Mouse (Mus musculus) hindbrain, embryonic 12.5 days (tissue): ENCODE results near the gene Bsdc1. TPM values are rescaled to one million over a fixed set of nuclear protein-coding genes. Genes with fewer than 3 reads are reported as not detected.

Source experiments
- ATAC-seq: fragments of 200-750 bp; cut with Nextera tagmentation; 2 replicates; pipeline ENCODE4 v1.8.0; 2017; ENCODE audit warnings: moderate TSS enrichment; ENCODE audit not compliant: low FRiP score
- H3K27ac ChIP-seq: fragments of 300-500 bp; sonication (generic); 2 replicates; pipeline ENCODE4 v1.5.1; 2016; ENCODE audit warnings: mild to moderate bottlenecking
- H3K27me3 ChIP-seq: fragments of 300-500 bp; sonication (generic); 2 replicates; pipeline ENCODE4 v1.6.1; 2016; ENCODE audit warnings: mild to moderate bottlenecking
- H3K36me3 ChIP-seq: fragments of 300-500 bp; sonication (generic); 2 replicates; pipeline ENCODE4 v1.6.1; 2016; ENCODE audit warnings: mild to moderate bottlenecking
- H3K4me1 ChIP-seq: fragments of 300-500 bp; sonication (generic); 2 replicates; pipeline ENCODE4 v1.6.1; 2016
- H3K4me2 ChIP-seq: fragments of 300-500 bp; sonication (generic); replicated peaks from 2 replicates; pipeline ENCODE4 v1.6.1; 2016; ENCODE audit warnings: mild to moderate bottlenecking
- H3K4me3 ChIP-seq: fragments of 300-500 bp; sonication (generic); 2 replicates; pipeline ENCODE4 v1.5.1; 2016; ENCODE audit warnings: mild to moderate bottlenecking
- H3K9ac ChIP-seq: fragments of 300-500 bp; sonication (generic); 2 replicates; pipeline ENCODE4 v1.6.1; 2016; ENCODE audit warnings: mild to moderate bottlenecking, moderate library complexity
- H3K9me3 ChIP-seq: fragments of 300-500 bp; sonication (generic); replicated peaks from 2 replicates; pipeline ENCODE4 v1.6.1; 2016; ENCODE audit warnings: mild to moderate bottlenecking
- WGBS: fragments of 180-500 bp; shearing (Covaris S2); methylation state at CpG from one replicate; pipeline ENCODE4 v1.1.7; 2016; 5-methylcytosine and 5-hydroxymethylcytosine counted together
- polyA plus RNA-seq: library from polyadenylated mRNA; unstranded; fragments of >200 nt; fragmentation: Nextera tagmentation; extraction: Ambion mirVana; gene quantifications from 2 replicates; pipeline ENCODE4 v1.2.1, GENCODE M21; 2016

Bsdc1 gene
- polyA plus RNA-seq, 1 experiment from 2014 or later: 33.0 TPM

DNA sequence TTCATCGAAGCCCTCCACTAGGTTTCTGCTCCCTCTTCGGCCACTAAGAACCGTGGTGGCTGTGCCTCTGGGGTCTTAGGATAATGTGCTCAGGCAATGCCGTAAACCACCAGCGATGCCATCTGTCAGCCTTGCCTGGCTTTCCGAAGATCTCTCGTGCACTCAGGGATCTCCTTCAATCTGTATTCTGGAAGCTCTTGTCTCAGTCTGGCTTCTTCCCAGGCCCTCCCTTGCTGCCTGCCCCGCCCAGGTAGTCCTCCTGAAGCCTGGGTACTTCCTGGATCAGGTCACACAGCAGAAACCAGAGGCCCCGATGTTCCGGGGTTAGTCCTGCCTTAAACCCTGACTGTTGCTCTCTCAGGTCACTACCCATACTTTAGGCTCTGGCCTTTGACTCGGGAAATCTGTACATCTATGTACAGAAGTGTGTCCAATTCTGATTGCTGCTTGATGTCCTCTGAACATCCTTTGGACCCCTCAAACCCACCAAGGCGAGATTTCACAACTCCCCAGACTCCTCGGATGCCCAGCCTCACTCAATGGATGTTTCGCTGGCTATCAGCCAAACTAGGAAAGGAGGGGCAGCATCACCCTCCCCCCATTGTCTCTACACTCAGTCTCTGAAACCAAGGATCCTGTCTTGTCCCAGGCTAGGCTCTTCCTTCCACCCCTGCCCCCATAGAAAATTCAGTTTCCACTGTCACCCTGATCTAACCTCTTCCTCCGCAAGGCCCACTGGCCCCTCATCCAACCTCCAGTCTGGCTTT is 47.6 kb downstream of the Bsdc1 start:
- 66% methylated on average over 15 of the region's 15 CpGs for WGBS
- ATAC-seq: no peak
- Histone ChIP-seq H3K27me3 (no peaks in the 10 kb centered on the region), H3K9ac (no peak overlapping the region), H3K27ac (peak overlapping the region; percentile 55; the same call in 1 of the 2 replicates), H3K36me3 (no peaks in the 10 kb centered on the region), H3K4me2 (no peak overlapping the region), H3K9me3 (no peaks in the 10 kb centered on the region), H3K4me1 (peaks cover 41% of the 10 kb centered on the region), H3K4me3 (no peak overlapping the region)

DNA sequence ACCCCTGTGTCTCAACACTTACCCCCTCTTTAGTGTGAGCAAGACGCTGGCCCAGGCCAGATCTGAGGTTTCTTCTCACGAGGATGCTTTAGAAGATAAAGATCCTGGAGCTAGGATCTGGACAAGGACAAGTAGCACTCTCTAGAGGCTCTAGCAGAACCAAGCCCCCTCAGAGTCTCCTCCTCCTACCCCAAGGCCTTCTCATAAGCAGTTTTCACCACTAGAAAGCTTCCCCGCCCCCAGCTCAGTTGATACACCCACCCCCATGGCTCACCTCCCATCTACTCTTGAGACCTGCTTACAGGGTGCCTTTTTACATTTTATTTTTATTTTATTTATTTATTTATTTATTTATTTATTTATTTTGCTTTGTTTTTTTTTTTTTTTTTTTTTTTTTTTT is 48.3 kb downstream of the Bsdc1 start:
- no peak overlapping the region for H3K4me2 ChIP-seq
- no peak overlapping the region for H3K4me3 ChIP-seq
- H3K9me3 ChIP-seq: no peaks in the 10 kb centered on the region
- no peaks in the 10 kb centered on the region for H3K27me3 ChIP-seq
- H3K9ac ChIP-seq: no peak overlapping the region
- WGBS: 68% methylated on average over 3 of the region's 3 CpGs
- H3K27ac ChIP-seq: peak overlapping the region; percentile 55; the same call in 1 of the 2 replicates
- ATAC-seq: no peak
- H3K4me1 ChIP-seq: peaks cover 41% of the 10 kb centered on the region
- H3K36me3 ChIP-seq: no peaks in the 10 kb centered on the region

DNA sequence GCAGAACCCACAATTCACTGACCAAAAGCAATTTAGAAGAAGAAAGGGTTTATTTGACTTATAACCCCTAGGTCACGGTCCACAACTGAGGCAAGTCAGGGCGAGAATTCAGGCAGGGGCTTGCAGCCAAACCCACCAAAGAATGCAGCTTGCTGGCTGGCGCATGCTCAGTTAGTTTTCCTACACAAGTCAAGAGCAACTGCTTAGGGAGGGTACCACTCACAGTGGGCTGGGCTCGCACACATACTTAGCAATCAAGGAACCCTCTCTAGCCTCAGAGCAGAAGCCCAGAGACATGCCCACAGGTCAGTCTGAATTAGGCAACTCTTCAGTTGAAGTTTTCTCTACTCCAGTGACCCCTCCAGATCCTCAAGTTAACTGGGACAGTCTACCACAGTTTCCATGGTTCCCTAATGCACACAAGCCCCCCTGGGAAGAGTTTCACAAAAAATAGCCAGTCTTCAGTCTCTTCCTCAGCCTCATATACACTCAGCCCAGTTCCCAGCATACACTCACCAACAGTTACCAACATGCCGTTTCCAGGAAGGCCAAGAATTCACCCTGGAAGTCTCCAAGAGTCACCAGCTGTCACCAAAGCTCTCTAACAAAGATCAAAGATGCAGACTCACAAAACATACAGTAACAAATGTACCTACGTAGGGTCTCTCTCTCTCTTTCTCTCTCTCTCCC is 49.5 kb downstream of the Bsdc1 start:
- peaks cover 10% of the 10 kb centered on the region; the same call in 1 of the 2 replicates for H3K36me3 ChIP-seq
- peak overlapping the region; percentile 9 for H3K4me2 ChIP-seq
- H3K4me3 ChIP-seq: no peak overlapping the region
- no peaks in the 10 kb centered on the region for H3K9me3 ChIP-seq
- no peak for ATAC-seq
- peak overlapping the region; percentile 82 for H3K27ac ChIP-seq
- H3K9ac ChIP-seq: no peak overlapping the region
- WGBS: 31% methylated on average over 6 of the region's 6 CpGs
- no peaks in the 10 kb centered on the region for H3K27me3 ChIP-seq
- H3K4me1 ChIP-seq: peaks cover 52% of the 10 kb centered on the region

DNA sequence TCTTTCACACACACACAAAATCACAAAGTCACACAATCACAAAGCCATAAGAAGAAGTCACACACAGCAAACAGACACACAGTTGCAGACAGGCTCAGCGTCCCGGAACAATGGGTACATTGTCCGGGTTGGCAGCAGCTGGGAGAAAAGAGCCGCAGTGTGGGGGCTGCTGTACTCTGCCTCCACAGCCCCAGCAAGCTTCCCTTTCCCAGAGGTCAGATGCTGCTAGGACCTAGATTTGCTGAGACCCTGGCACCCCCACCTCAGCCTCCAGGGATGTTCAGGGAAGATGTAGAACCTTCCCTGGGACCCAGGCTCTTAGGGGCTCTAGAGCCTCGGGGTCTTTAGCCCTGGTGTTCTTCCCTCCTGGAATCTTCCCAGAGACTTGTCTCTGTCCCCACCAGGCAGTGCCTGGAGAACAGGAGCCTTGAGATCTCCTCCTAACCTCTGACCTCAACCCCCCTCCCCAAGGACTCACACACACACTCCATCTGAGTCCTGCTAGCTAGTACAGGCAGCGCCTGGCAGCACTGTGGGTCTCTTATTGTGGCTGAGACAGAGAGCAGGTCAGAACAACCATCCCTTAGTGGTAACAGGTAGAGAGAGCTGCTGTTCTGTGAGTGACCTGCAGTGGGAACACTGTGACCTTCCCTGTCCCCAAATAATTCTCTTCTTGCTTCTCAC is 50.2 kb downstream of the Bsdc1 start:
- H3K4me3 ChIP-seq: no peak overlapping the region
- peak overlapping the region; percentile 82 for H3K27ac ChIP-seq
- peak overlapping the region; percentile 9 for H3K4me2 ChIP-seq
- WGBS: 15% methylated on average over 6 of the region's 6 CpGs
- no peaks in the 10 kb centered on the region for H3K27me3 ChIP-seq
- ATAC-seq: no peak; the same call in 1 of the 2 replicates
- H3K4me1 ChIP-seq: peaks cover 57% of the 10 kb centered on the region
- H3K9ac ChIP-seq: 0 out of 2 replicates have a peak overlapping the region, but pooled peaks have one; percentile 15
- peaks cover 14% of the 10 kb centered on the region for H3K36me3 ChIP-seq
- no peaks in the 10 kb centered on the region for H3K9me3 ChIP-seq

DNA sequence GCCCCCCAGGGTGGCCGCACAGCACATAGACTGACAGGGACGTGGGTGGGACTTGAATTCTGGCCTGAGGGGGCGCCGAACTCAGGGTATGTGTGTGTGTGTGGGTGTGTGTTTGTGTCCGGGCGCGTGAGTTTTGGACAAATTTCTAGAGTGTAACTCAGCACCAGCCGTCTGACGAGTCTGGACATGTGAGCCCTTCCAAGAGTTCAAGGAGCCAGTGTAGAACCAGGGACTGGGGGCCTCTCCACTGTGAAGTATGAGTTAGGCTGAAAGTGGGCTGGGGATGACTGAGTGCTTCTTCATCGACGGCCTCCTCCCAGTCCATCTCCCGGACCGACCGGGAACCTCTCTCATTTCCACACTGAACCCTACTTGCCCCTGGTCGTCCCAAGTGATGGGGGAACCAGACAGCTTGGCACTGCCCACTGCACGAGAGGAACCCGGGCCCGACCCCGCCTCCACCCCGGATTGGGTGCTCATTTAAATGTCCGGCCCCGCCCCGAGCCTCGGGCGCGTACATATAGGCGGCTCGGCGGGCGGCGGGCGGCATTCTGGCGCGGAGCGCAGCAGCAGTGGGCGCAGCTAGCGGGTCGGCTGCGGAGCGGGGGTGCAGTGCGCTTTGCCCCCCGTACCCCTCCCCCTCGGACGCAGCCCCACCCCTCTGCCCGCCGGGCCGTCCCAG is 51.8 kb downstream of the Bsdc1 start, which contains the start of gene Marcksl1:
Marcksl1 (plus strand) TSS at position 496 of the 682 bp plus-strand sequence.
- peak within 1 kb of the TSS; percentile 97 for H3K4me3 ChIP-seq
- no peaks in the 10 kb centered on the region for H3K9me3 ChIP-seq
- peaks cover 28% of the 10 kb centered on the region for H3K36me3 ChIP-seq
- H3K4me1 ChIP-seq: peaks cover 60% of the 10 kb centered on the region
- peak within 1 kb of the TSS; percentile 99 for H3K27ac ChIP-seq
- WGBS: 4% methylated on average over 45 of the region's 47 CpGs
- H3K9ac ChIP-seq: peak within 1 kb of the TSS; percentile 100
- no peaks in the 10 kb centered on the region for H3K27me3 ChIP-seq
- H3K4me2 ChIP-seq: peak within 1 kb of the TSS; percentile 97
- ATAC-seq: peak; percentile 86

DNA sequence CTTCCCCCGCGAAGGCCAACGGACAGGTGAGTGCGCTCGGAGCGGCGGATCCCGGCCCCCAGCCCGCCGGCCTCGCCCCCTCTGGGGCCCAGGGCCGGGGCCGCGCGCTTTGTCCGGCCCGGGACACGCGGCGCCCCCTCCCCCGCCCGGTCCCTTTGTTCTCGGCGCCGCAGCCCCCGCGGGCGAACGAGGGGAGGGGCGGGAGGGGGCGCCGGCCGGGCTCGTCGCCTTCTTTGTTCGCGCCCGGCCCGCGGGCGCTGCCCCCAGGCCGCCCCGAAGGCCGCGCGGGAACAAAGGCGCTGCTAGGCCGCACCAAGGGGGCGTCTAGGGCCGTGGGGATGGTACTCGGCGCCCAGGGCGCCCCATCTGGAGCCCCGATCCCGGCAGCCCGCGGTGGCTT is 52.5 kb downstream of the Bsdc1 start:
- peak overlapping the region; percentile 99 for H3K27ac ChIP-seq
- peak; percentile 15 for ATAC-seq
- WGBS: under 1% methylated on average over 46 of the region's 57 CpGs
- no peaks in the 10 kb centered on the region for H3K27me3 ChIP-seq
- H3K9ac ChIP-seq: peak overlapping the region; percentile 100
- H3K36me3 ChIP-seq: peaks cover 35% of the 10 kb centered on the region
- peak overlapping the region; percentile 97 for H3K4me2 ChIP-seq
- peak overlapping the region; percentile 97 for H3K4me3 ChIP-seq
- H3K9me3 ChIP-seq: no peaks in the 10 kb centered on the region
- peaks cover 57% of the 10 kb centered on the region for H3K4me1 ChIP-seq

DNA sequence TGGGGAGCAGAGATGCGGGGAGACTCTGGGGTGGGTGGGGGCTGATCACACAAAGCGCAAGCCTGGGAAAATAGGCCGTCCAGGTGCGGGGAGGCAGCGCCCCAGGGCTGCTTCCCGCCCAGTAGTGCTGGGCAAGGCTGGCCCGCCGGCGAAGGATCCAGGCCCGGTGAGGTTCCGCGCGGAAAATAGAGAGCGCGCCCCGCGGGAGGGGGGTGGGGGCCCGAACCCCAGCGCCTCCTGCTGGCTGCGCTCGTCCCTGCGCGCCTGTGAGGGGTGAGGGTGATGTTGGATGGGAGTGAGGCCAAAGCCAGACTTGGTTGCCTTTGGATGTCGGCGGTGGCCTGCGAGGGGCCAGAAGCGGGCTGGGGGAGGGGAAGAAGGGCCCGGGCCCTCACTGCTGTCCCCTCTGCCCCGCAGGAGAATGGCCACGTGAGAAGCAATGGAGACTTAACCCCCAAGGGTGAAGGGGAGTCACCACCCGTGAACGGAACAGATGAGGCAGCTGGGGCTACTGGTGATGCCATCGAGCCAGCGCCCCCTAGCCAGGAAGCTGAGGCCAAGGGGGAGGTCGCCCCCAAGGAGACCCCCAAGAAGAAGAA is 53.0 kb downstream of the Bsdc1 start:
- Histone ChIP-seq H3K4me2 (peak overlapping the region; percentile 97), H3K36me3 (peaks cover 36% of the 10 kb centered on the region), H3K4me3 (peak overlapping the region; percentile 97), H3K27ac (peak overlapping the region; percentile 99), H3K9ac (peak overlapping the region; percentile 100), H3K9me3 (no peaks in the 10 kb centered on the region), H3K4me1 (peaks cover 52% of the 10 kb centered on the region), H3K27me3 (no peaks in the 10 kb centered on the region)
- ATAC-seq: peak; percentile 35
- under 1% methylated on average over 35 of the region's 35 CpGs for WGBS

DNA sequence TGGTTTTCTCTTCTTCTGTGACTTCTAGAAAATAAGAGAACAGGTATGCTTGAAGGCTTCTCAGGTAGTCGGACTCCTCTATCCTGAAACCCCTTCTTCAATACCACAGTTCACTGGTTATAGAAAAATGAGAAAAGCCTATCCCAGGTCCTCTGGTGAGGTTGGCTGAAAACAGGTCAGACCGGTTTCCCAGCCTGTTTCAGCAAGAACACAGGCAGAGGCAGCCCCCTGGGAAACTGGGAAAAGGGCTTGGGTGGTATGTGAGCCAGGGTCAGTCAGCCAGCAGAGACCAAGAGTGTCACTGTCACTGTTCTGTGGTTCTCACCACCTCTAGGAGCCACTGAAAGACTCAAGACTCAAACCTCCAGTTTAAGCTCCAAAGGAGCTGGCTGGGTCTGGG is 55.5 kb downstream of the Bsdc1 start:
- H3K27ac ChIP-seq: peak overlapping the region; percentile 67
- H3K9ac ChIP-seq: no peak overlapping the region
- peaks cover 33% of the 10 kb centered on the region for H3K4me1 ChIP-seq
- H3K27me3 ChIP-seq: no peaks in the 10 kb centered on the region
- no peak for ATAC-seq
- no peak overlapping the region for H3K4me3 ChIP-seq
- peak overlapping the region; percentile 21; the same call in 1 of the 2 replicates for H3K4me2 ChIP-seq
- no peaks in the 10 kb centered on the region for H3K9me3 ChIP-seq
- 55% methylated on average over 2 of the region's 2 CpGs for WGBS
- H3K36me3 ChIP-seq: peaks cover 60% of the 10 kb centered on the region

DNA sequence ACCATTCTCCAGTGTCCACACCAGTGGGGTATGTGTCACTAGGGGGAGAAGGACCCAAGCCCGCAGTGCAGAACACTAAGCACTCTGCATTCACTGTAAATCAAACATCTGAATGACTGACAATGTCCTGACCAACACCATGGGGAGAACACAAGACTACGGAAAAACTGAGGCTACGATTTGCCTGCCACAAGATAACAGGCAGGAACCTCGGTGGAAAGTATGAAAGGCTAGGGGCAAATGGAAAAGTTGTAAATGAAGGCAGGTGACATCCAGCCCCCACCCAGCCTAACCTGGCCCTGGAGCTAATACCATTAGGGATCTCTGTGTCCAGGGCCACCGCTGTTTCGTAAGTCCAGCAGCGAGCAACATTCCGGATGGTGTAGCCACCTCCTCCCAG is 57.1 kb downstream of the Bsdc1 start:
- no peak overlapping the region for H3K4me2 ChIP-seq
- no peak overlapping the region for H3K9ac ChIP-seq
- no peak for ATAC-seq
- H3K27me3 ChIP-seq: no peaks in the 10 kb centered on the region
- 0 out of 2 replicates have a peak overlapping the region, but pooled peaks have one; percentile 30 for H3K27ac ChIP-seq
- H3K36me3 ChIP-seq: peaks cover 76% of the 10 kb centered on the region
- 94% methylated on average over 8 of the region's 8 CpGs for WGBS
- H3K9me3 ChIP-seq: no peaks in the 10 kb centered on the region
- no peak overlapping the region for H3K4me3 ChIP-seq
- peaks cover 19% of the 10 kb centered on the region for H3K4me1 ChIP-seq

DNA sequence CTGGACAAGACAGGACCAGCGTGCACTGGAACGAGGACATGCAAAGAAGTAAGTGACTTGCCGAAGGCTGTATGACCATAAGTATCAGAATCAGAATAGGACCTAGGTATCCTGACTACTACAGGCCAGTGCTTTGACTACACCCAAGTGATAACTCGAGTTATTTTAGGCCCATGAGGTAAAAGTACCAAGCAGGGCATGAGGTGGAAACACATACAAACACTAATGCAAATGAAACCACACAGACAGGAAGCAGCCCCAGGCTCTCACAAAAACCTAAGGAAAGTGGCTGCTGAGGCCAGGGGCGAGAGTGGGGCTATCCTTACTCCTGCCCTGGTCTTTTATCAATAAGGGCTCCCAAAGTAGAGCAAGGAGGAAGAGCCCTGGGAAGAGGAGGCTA is 64.0 kb downstream of the Bsdc1 start:
- no peak overlapping the region for H3K4me3 ChIP-seq
- no peaks in the 10 kb centered on the region for H3K4me1 ChIP-seq
- H3K27ac ChIP-seq: no peak overlapping the region
- H3K4me2 ChIP-seq: no peak overlapping the region
- WGBS: 91% methylated on average over 5 of the region's 5 CpGs
- H3K9ac ChIP-seq: no peak overlapping the region
- H3K9me3 ChIP-seq: no peaks in the 10 kb centered on the region
- ATAC-seq: no peak
- H3K27me3 ChIP-seq: no peaks in the 10 kb centered on the region
- peaks cover 90% of the 10 kb centered on the region for H3K36me3 ChIP-seq

DNA sequence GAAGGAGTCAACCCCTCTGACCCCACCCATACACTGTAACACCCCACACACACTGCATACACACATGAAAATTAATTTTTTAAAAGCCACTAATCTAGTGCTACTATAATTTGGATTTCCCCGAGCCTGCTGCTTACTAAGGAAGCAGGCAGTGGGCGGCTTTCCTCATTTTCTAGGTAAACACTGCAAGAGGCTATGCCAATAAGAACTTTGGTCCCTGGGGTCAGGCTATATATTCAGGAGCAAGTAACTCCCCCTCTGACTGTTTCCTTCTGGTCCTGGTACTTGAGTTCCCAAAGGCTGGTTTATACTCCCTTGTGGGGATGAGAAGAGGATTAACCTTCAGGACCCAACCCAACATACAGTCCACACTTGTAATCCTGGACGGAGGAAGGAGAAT is 64.5 kb downstream of the Bsdc1 start:
- peaks cover 87% of the 10 kb centered on the region for H3K36me3 ChIP-seq
- H3K9me3 ChIP-seq: no peaks in the 10 kb centered on the region
- no peak overlapping the region for H3K9ac ChIP-seq
- no peaks in the 10 kb centered on the region for H3K4me1 ChIP-seq
- ATAC-seq: no peak
- H3K27ac ChIP-seq: no peak overlapping the region
- 91% methylated on average over 3 of the region's 3 CpGs for WGBS
- H3K27me3 ChIP-seq: no peaks in the 10 kb centered on the region
- H3K4me2 ChIP-seq: no peak overlapping the region
- H3K4me3 ChIP-seq: no peak overlapping the region
